Mouse (Mus musculus) myocyte (in vitro differentiated cells): ENCODE measurements around the gene Orai3. TPM values are rescaled to one million over a fixed set of nuclear protein-coding genes. Genes with fewer than 3 reads are reported as not detected.

ENCODE experiments used
- H3K27me3 ChIP-seq: one replicate; pipeline ENCODE4 v1.6.1; 2011; ENCODE audit not compliant: control insufficient read depth, insufficient read depth, insufficient read length
- H3K36me3 ChIP-seq: one replicate; pipeline ENCODE4 v1.6.1; 2011; ENCODE audit not compliant: control insufficient read depth, insufficient read depth
- H3K4me2 ChIP-seq: one replicate; pipeline ENCODE4 v1.6.1; 2011; ENCODE audit warnings: low read depth, control low read depth
- H3K4me3 ChIP-seq: one replicate; pipeline ENCODE4 v1.5.1; 2011; ENCODE audit warnings: mild to moderate bottlenecking, control low read depth, moderate library complexity
- H3K79me2 ChIP-seq: one replicate; pipeline ENCODE4 v1.6.1; 2011; ENCODE audit not compliant: control insufficient read depth, insufficient read depth
- H3ac ChIP-seq: one replicate; pipeline ENCODE4 v1.6.1; 2011; ENCODE audit not compliant: control insufficient read depth, insufficient read length
- CEBPB ChIP-seq: IDR thresholded peaks from 2 replicates; pipeline ENCODE4 v1.6.1; 2011; ENCODE audit warnings: mild to moderate bottlenecking, moderate library complexity; ENCODE audit not compliant: poor library complexity, insufficient read depth, severe bottlenecking
- E2F4 ChIP-seq: IDR thresholded peaks from one replicate; pipeline ENCODE4 v1.6.1; 2011; ENCODE audit warnings: mild to moderate bottlenecking, control low read depth, moderate library complexity; ENCODE audit not compliant: insufficient read depth
- MAX ChIP-seq: IDR thresholded peaks from one replicate; pipeline ENCODE4 v1.6.1; 2011; ENCODE audit warnings: low read depth, mild to moderate bottlenecking, control low read depth
- MYOD1 ChIP-seq, 3 experiments: IDR thresholded peaks; one replicate each; pipeline ENCODE4 v1.6.1; 2011; ENCODE audit warnings: control low read depth in 2 of 3, low read depth in 2 of 3, mild to moderate bottlenecking in 2 of 3, moderate library complexity in 1 of 3; ENCODE audit not compliant: insufficient read length in 2 of 3, control insufficient read depth in 1 of 3
- MYOG ChIP-seq, 3 experiments: IDR thresholded peaks; one replicate each; pipeline ENCODE4 v1.6.1; 2011; ENCODE audit warnings: control low read depth in 2 of 3, low read depth in 2 of 3, mild to moderate bottlenecking in 2 of 3; ENCODE audit not compliant: insufficient read length in 2 of 3, control insufficient read depth in 1 of 3, insufficient read depth in 1 of 3
- POLR2A ChIP-seq: IDR thresholded peaks from one replicate; pipeline ENCODE4 v1.6.1; 2011; ENCODE audit warnings: low read depth, mild to moderate bottlenecking, control low read depth, moderate library complexity; ENCODE audit not compliant: insufficient read length
- POLR2AphosphoS2 ChIP-seq: IDR thresholded peaks from one replicate; pipeline ENCODE4 v1.6.1; 2011; ENCODE audit warnings: low read depth, control low read depth; ENCODE audit not compliant: insufficient read length
- REST ChIP-seq: IDR thresholded peaks from one replicate; pipeline ENCODE4 v1.6.1; 2011; ENCODE audit warnings: mild to moderate bottlenecking, control low read depth, moderate library complexity; ENCODE audit not compliant: insufficient read depth, insufficient read length
- SRF ChIP-seq: IDR thresholded peaks from one replicate; pipeline ENCODE4 v1.6.1; 2011; ENCODE audit warnings: low read depth; ENCODE audit not compliant: control insufficient read depth, insufficient read length
- TCF12 ChIP-seq: IDR thresholded peaks from one replicate; pipeline ENCODE4 v1.6.1; 2011; ENCODE audit warnings: mild to moderate bottlenecking, control low read depth; ENCODE audit not compliant: poor library complexity, insufficient read depth, severe bottlenecking
- TCF3 ChIP-seq: IDR thresholded peaks from one replicate; pipeline ENCODE4 v1.6.1; 2011; ENCODE audit warnings: low read depth, control low read depth; ENCODE audit not compliant: insufficient read length
- USF1 ChIP-seq: IDR thresholded peaks from one replicate; pipeline ENCODE4 v1.6.1; 2011; ENCODE audit warnings: low read depth, mild to moderate bottlenecking, control low read depth, moderate library complexity
- polyA plus RNA-seq: library from polyadenylated mRNA; unstranded; fragments of >200 nt; fragmentation: generic; extraction: Trizol; gene quantifications from one replicate; pipeline ENCODE4 v1.2.1, GENCODE M21; 2012; ENCODE audit warnings: missing spikeins

The Orai3 gene
- polyA plus RNA-seq, 1 experiment = 16.3 TPM

DNA sequence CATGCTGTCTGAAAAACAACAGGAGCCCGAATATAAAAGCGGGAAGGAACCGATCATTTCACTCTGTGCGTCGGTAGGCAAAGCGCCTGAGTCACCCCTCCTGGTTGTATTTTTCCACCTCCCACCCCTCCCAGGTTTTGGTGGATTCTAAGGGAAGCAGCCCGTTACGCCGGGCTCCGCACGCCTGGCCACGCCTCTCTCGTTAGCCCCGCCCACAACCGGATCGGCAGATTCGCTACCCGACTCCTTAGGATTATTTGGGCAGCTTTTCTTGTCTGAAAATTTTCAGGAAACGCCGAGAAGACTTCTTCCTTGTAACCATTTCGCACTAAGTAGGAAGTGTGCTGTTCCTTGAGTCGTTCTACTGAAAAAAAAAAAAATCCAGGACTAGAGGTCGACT is 6.8 kb downstream of the Orai3 start, which contains the start of gene Setd1a:
Setd1a (plus strand) TSS at position 245 of the 400 bp plus-strand sequence.
- TF ChIP-seq USF1 (no peak), MYOG (IDR thresholded peaks at IDR 0.05; ENCODE audit: control insufficient read depth in 1 of 3, insufficient read depth in 1 of 3, insufficient read length in 2 of 3, low read depth in 2 of 3) (no peak), E2F4 (no peak), MAX (no peak), MYOD1 (IDR thresholded peaks at IDR 0.05; ENCODE audit: control insufficient read depth in 1 of 3, insufficient read length in 2 of 3, low read depth in 2 of 3) (no peak), POLR2A (peak; percentile 52), CEBPB (no peak), TCF3 (no peak), POLR2AphosphoS2 (peak; percentile 49), TCF12 (no peak), SRF (no peak)

DNA sequence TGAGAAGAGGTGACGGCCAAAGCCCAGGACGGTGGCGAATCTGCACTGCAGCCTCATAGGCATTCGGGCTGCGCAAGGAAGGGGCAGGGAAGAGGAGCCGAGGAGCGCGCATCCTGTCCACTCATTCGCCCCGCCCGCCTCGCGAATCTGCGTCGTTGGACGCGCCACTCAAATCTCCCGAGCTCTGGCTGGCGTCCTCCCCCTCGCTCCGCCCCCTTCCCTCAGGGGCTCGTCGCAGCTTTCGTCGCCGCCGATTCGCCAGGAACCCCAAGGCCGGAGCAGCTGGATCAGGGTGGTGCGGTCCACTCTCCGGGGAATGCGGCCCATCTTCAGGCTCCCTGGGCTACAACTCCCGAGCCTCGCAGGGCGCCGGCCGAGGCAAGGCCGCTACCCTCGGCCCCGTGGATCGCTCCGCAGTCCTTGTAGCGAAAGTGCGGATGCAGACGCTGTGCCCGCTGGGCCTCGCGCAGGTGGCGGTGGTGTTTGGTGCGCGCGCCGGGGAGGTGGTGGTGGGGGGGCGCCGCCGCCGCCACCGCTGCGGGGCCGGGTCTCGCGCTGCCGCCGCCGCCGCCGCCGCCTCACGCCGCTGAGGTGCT is 7.4 kb downstream of the Orai3 start:
- Histone ChIP-seq H3K36me3 (peaks cover 22% of the 10 kb centered on the region), H3K4me3 (peak overlapping the region; percentile 91), H3K4me2 (peak overlapping the region; percentile 79), H3K79me2 (peaks cover 21% of the 10 kb centered on the region), H3ac (peak overlapping the region; percentile 94), H3K27me3 (no peaks in the 10 kb centered on the region)
- no peak for TF ChIP-seq USF1
- TF ChIP-seq REST = no peak
- TF ChIP-seq MYOG (IDR thresholded peaks at IDR 0.05; ENCODE audit: control insufficient read depth in 1 of 3, insufficient read depth in 1 of 3, insufficient read length in 2 of 3, low read depth in 2 of 3) = peak in 2 of 3 experiments; percentile 81 to 89
- TF ChIP-seq MYOD1 (IDR thresholded peaks at IDR 0.05; ENCODE audit: control insufficient read depth in 1 of 3, insufficient read length in 2 of 3, low read depth in 2 of 3) = peak in 2 of 3 experiments; percentile 76 to 78
- TF ChIP-seq MAX = no peak
- TF ChIP-seq TCF12 = no peak
- no peak for TF ChIP-seq CEBPB
- peak; percentile 90 for TF ChIP-seq POLR2AphosphoS2
- no peak for TF ChIP-seq TCF3
- TF ChIP-seq SRF = no peak
- TF ChIP-seq POLR2A = peak; percentile 44
- peak; percentile 33 for TF ChIP-seq E2F4

More for the DNA sequence above, 6.8 kb downstream of the Orai3 start, which contains the start of gene Setd1a:
- Histone ChIP-seq H3K36me3 (peaks cover 17% of the 10 kb centered on the region), H3K4me2 (peak within 1 kb of the TSS; percentile 79), H3K27me3 (no peaks in the 10 kb centered on the region), H3K4me3 (peak within 1 kb of the TSS; percentile 91), H3K79me2 (peaks cover 21% of the 10 kb centered on the region), H3ac (peak within 1 kb of the TSS; percentile 94)

DNA sequence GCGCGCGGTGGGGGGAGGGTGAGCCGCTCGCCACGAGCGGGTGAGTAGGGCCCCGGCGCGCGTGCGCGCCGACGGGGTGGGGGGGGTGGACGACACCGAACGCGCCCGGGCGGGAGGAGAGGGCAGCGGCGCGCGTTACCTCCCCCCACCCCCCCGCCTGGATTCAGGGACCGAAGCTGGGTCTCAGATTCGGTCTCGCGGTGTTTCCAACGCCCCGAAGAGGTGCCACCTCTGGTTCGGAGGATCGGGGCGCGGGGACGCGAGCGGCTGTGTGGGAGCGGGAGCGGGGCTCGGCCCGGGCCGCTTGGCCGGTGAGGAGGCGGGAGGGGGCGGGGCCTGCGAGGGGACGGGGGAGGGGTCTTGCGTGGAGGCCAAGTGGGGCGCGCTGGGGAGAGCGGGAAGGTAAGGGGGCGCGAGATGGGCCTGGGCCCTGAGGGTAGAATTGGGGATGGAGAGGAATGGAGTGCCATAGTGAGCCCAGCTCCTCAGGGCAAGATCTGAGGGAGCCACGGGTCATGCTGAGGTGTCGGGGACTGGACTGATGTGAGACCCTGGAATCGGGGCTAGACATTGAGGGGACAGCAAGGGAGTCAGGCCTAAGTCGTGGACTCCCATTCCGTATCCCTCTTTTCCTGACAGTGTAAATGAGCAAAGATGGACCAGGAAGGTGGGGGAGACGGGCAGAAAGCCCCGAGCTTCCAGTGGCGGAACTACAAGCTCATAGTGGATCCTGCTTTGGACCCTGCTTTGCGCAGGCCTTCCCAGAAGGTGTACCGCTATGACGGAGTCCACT is 8.1 kb downstream of the Orai3 start:
- Histone ChIP-seq H3K27me3 (no peaks in the 10 kb centered on the region), H3K4me3 (peak overlapping the region; percentile 91), H3ac (peak overlapping the region; percentile 94), H3K79me2 (peaks cover 26% of the 10 kb centered on the region), H3K4me2 (peak overlapping the region; percentile 95), H3K36me3 (peaks cover 28% of the 10 kb centered on the region)
- TF ChIP-seq MYOG (IDR thresholded peaks at IDR 0.05; ENCODE audit: control insufficient read depth in 1 of 3, insufficient read depth in 1 of 3, insufficient read length in 2 of 3, low read depth in 2 of 3) (no peak), POLR2A (peak; percentile 26), E2F4 (no peak), CEBPB (no peak), TCF12 (no peak), POLR2AphosphoS2 (no peak)

DNA sequence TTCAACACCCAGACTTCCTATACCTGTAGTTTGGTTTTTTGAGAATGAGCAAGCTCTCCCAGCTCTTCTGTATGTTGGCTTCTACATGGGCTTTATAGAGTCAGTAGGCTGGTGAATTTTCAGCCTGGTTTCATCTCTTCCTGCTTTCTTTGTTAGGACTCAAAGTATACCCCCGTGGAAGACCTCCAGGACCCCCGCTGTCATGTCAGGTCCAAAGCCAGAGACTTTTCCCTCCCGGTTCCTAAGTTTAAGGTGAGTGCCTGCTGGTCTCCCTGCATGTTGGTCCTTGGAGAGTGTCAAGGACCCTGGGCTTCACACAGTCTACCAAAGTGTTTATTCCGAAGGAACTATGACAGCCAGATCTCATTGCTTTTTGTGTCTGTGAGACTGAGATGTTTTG is 8.7 kb downstream of the Orai3 start:
- Histone ChIP-seq H3K27me3 (no peaks in the 10 kb centered on the region), H3K4me2 (peak overlapping the region; percentile 95), H3K36me3 (peaks cover 31% of the 10 kb centered on the region), H3K79me2 (peaks cover 26% of the 10 kb centered on the region), H3ac (peak overlapping the region; percentile 94), H3K4me3 (peak overlapping the region; percentile 91)
- TF ChIP-seq MAX = no peak
- TF ChIP-seq SRF = no peak
- TF ChIP-seq MYOG (IDR thresholded peaks at IDR 0.05; ENCODE audit: control insufficient read depth in 1 of 3, insufficient read depth in 1 of 3, insufficient read length in 2 of 3, low read depth in 2 of 3) = no peak
- no peak for TF ChIP-seq MYOD1 (IDR thresholded peaks at IDR 0.05; ENCODE audit: control insufficient read depth in 1 of 3, insufficient read length in 2 of 3, low read depth in 2 of 3)
- TF ChIP-seq TCF3 = no peak
- TF ChIP-seq REST = no peak
- no peak for TF ChIP-seq TCF12
- TF ChIP-seq CEBPB = no peak
- no peak for TF ChIP-seq POLR2AphosphoS2
- TF ChIP-seq E2F4 = no peak
- TF ChIP-seq POLR2A = no peak
- TF ChIP-seq USF1 = no peak

DNA sequence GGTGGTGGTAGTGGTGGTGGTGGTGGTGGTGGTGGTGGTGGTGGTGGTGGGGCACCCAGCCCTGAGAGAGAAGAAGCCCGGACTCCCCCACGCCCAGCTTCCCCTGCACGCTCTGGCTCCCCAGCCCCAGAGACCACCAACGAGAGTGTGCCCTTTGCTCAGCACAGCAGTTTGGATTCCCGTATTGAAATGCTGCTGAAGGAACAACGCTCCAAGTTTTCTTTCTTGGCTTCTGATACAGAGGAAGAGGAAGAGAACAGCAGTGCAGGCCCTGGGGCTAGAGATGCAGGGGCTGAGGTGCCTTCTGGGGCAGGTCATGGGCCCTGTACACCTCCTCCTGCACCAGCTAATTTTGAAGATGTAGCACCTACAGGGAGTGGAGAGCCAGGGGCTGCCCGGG is 15.7 kb downstream of the Orai3 start, which contains the start of gene Gm49388:
Gm49388 (plus strand) TSS at position 301 of the 400 bp plus-strand sequence.
- H3K79me2 ChIP-seq = peaks cover 5% of the 10 kb centered on the region
- no peak within 1 kb of the TSS for H3K4me2 ChIP-seq
- H3K4me3 ChIP-seq = no peak within 1 kb of the TSS
- H3K27me3 ChIP-seq = no peaks in the 10 kb centered on the region
- no peak within 1 kb of the TSS for H3ac ChIP-seq
- H3K36me3 ChIP-seq = peaks cover 70% of the 10 kb centered on the region
- TF ChIP-seq MYOG (IDR thresholded peaks at IDR 0.05; ENCODE audit: control insufficient read depth in 1 of 3, insufficient read depth in 1 of 3, insufficient read length in 2 of 3, low read depth in 2 of 3) (no peak), MAX (no peak), MYOD1 (IDR thresholded peaks at IDR 0.05; ENCODE audit: control insufficient read depth in 1 of 3, insufficient read length in 2 of 3, low read depth in 2 of 3) (no peak), CEBPB (no peak), TCF12 (no peak), TCF3 (no peak), USF1 (no peak), E2F4 (no peak), POLR2A (no peak), SRF (no peak), REST (no peak), POLR2AphosphoS2 (no peak)
